Mouse (Mus musculus) kidney, embryonic 14.5 days (tissue): ENCODE measurements around the gene Add3. TPM values are rescaled to one million over a fixed set of nuclear protein-coding genes. Genes with fewer than 3 reads are reported as not detected.

Experiments used
- ATAC-seq: fragments of 200-750 bp; cut with Nextera tagmentation; 2 replicates; pipeline ENCODE4 v1.8.0; 2017; ENCODE audit warnings: moderate number of reproducible peaks, mild to moderate bottlenecking, moderate TSS enrichment, moderate library complexity; ENCODE audit not compliant: low FRiP score, low TSS enrichment
- H3K27ac ChIP-seq: fragments of 300-500 bp; sonication (generic); 2 replicates; pipeline ENCODE4 v1.5.1; 2014; ENCODE audit warnings: low read depth, mild to moderate bottlenecking, low read length, moderate library complexity, mixed read lengths
- H3K27me3 ChIP-seq: fragments of 300-500 bp; sonication (generic); 2 replicates; pipeline ENCODE4 v1.6.1; 2014; ENCODE audit warnings: mild to moderate bottlenecking, low read length; ENCODE audit not compliant: control insufficient read depth, insufficient read depth
- H3K36me3 ChIP-seq: fragments of 300-500 bp; sonication (generic); 2 replicates; pipeline ENCODE4 v1.6.1; 2014; ENCODE audit warnings: low read length, mixed read lengths; ENCODE audit not compliant: control insufficient read depth, insufficient read depth
- H3K4me1 ChIP-seq: fragments of 300-500 bp; sonication (generic); 2 replicates; pipeline ENCODE4 v1.6.1; 2014; ENCODE audit warnings: low read length, mixed read lengths; ENCODE audit not compliant: control insufficient read depth, insufficient read depth
- H3K4me2 ChIP-seq: fragments of 300-500 bp; sonication (generic); replicated peaks from 2 replicates; pipeline ENCODE4 v1.6.1; 2014; ENCODE audit warnings: low read depth, mild to moderate bottlenecking, low read length
- H3K4me3 ChIP-seq: fragments of 300-500 bp; sonication (generic); 2 replicates; pipeline ENCODE4 v1.5.1; 2014; ENCODE audit warnings: mild to moderate bottlenecking, low read length
- H3K9ac ChIP-seq: fragments of 300-500 bp; sonication (generic); 2 replicates; pipeline ENCODE4 v1.6.1; 2014; ENCODE audit warnings: low read depth, mild to moderate bottlenecking, low read length, moderate library complexity
- H3K9me3 ChIP-seq: fragments of 300-500 bp; sonication (generic); 2 replicates; pipeline ENCODE4 v1.6.1; 2016; ENCODE audit warnings: low read length; ENCODE audit not compliant: control insufficient read depth
- WGBS: fragments of 180-500 bp; shearing (Covaris S2); extraction: QIAGEN DNeasy Blood & Tissue Kit; methylation state at CpG from one replicate; pipeline ENCODE4 v1.1.7; 2014; 5-methylcytosine and 5-hydroxymethylcytosine counted together
- polyA plus RNA-seq: library from polyadenylated mRNA; unstranded; fragments of >200 nt; fragmentation: Nextera tagmentation; extraction: Ambion mirVana; gene quantifications from 2 replicates; pipeline ENCODE4 v1.2.1, GENCODE M21; 2014

Add3 gene
- polyA plus RNA-seq, 1 experiment from 2014 or later: 76.1 TPM

DNA sequence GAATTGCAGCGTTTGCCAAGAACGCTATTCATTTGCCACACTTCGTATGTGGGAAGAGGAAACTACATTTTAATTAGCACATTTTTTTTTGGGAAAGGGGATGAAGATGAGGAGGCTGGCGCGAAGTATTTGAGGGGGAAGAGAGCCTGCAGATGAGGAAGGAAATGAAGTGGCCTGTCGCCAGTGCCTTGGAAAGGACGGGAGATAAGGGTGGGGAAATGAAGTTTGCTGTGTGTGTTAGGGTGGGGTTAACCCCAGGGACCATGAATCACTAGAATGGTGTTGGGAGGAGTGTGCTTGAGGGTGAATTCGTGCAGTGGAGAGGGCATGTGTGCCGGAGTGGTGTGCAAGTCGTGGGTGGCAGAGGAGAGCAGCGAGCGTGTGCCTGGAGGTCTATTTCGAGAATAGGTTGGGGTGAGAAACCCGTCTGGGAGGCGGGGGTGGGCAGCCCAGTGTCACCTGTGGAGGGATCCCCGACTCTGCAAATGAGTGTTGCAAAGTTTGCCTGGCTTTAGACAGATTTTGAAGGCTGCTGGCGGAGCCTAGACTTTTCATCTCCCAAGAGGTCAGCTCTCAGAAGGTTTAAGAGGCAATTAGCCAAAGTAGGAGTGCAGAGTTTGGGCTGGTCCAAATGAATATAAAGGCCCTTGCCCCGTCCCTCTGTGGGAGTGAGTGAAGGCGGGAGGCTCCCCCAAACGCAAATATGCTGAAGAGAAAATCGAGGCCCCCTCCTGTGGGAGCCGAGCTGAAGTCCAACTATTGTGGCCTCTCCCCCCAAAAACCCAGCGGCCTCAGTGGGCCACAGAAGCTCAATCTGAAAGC, 1.2 kb downstream of the Add3 start:
- peak overlapping the region; percentile 69 for H3K9ac ChIP-seq
- peak overlapping the region; percentile 91 for H3K27ac ChIP-seq
- peak overlapping the region; percentile 61 for H3K4me2 ChIP-seq
- H3K36me3 ChIP-seq: no peaks in the 10 kb centered on the region
- 1% methylated on average over 23 of the region's 23 CpGs for WGBS
- no peaks in the 10 kb centered on the region for H3K27me3 ChIP-seq
- H3K9me3 ChIP-seq: no peaks in the 10 kb centered on the region
- peak; percentile 14 for ATAC-seq
- H3K4me3 ChIP-seq: peak overlapping the region; percentile 96
- peaks cover 12% of the 10 kb centered on the region for H3K4me1 ChIP-seq

GRCm38 (mm10) chr19:53142190-53143107, 2.2 kb downstream of the Add3 start:
- Histone ChIP-seq H3K4me3 (peak overlapping the region; percentile 96), H3K9me3 (no peaks in the 10 kb centered on the region), H3K36me3 (no peaks in the 10 kb centered on the region), H3K4me2 (peak overlapping the region; percentile 77), H3K9ac (peak overlapping the region; percentile 94), H3K27ac (peak overlapping the region; percentile 91), H3K27me3 (no peaks in the 10 kb centered on the region), H3K4me1 (peaks cover 12% of the 10 kb centered on the region)
- peak; percentile 96 for ATAC-seq
- WGBS: under 1% methylated on average over 79 of the region's 84 CpGs

DNA sequence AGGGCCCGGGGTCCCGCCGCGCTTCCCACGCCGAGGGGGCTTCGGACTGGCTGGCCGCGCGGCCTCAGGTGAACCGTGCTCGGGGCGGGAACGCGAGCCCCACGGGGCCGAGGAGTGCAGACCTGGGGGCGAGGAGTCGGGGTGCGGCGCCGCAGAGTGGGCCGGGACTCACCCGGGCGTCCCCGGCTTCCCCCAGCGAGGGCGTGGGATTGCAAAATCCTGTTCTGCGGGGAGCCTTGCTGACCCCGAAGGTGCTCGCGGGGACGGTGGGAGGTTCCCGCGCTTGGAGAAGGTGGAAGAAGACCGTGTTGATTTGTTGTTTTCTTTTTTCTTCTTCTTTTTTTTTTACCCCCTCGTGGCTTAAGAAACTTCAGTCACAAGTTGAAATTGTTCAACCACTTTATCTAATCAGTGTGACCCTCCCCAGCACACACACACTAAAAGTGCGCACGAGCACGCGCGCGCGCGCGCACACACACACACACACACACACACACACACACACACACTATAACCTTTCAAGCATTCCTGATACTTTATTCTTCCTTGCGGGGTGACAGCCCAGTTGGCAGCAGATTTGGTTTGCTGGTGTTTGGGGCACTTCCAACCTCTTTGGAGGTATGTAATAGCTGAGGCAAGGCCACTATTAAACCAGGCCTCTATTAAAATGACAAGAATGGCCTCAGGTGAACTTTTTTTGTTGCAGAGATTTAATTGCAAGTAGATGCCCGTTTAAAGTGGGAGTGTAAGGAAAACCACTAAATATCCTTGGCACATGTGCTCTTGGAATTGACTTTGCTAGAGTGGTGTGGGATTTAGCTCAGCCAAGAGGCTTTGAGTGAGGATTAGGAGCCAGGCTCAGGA, 3.1 kb downstream of the Add3 start:
- peaks cover 12% of the 10 kb centered on the region for H3K4me1 ChIP-seq

DNA sequence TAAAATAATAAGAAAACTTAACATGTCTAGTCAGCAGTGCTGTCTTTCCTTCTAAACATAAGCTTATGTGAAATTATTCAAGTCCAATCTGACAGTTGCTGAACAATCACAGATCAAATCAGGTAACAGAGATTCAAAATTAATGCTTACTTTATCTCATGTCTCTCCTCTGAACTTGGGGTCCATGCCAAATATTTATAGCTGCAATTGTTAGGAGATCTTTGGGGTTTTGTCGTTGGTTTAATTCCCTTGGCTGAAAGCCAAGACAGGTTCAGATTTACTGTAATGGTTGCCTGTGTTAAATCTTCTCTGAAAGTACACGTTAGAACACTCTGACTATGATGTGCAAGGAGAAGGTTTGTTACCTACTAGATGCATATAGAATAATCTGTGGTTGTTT, 4.8 kb downstream of the Add3 start:
- peaks cover 17% of the 10 kb centered on the region for H3K4me1 ChIP-seq
- ATAC-seq: no peak

More for the DNA sequence above, 3.1 kb downstream of the Add3 start:
- Histone ChIP-seq H3K4me2 (peak overlapping the region; percentile 77), H3K27me3 (no peaks in the 10 kb centered on the region), H3K36me3 (no peaks in the 10 kb centered on the region), H3K9me3 (no peaks in the 10 kb centered on the region), H3K9ac (peak overlapping the region; percentile 94), H3K27ac (peak overlapping the region; percentile 63; the same call in 1 of the 2 replicates), H3K4me3 (peak overlapping the region; percentile 96)
- ATAC-seq: no peak
- under 1% methylated on average over 47 of the region's 48 CpGs for WGBS

DNA sequence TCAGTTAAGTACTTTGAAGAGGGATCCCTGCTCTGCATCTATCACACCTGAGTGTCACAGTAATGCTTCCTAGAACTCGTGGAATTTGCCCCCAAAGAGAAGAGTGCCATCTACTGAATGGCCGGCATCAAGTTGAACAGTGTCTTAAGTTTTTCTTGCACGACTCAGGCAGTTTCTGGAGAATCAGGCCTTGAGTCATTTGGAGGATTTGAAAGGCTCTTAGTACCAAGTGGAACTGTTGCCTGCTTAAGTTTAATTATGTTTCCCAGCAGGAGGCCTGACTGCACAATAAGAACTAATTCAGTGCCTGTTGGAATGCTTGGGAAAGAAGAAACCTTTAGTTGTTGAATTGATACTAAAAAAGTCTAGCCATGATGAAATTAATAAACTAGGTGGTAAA, 9.1 kb downstream of the Add3 start:
- Histone ChIP-seq H3K27ac (no peak overlapping the region), H3K4me2 (no peak overlapping the region), H3K9me3 (no peaks in the 10 kb centered on the region), H3K4me1 (peaks cover 13% of the 10 kb centered on the region), H3K4me3 (no peak overlapping the region), H3K36me3 (no peaks in the 10 kb centered on the region), H3K9ac (no peak overlapping the region), H3K27me3 (no peaks in the 10 kb centered on the region)
- no peak for ATAC-seq
- 50% methylated on average over 3 of the region's 3 CpGs for WGBS

More for the DNA sequence above, 4.8 kb downstream of the Add3 start:
- peak overlapping the region; percentile 77; the same call in 1 of the 2 replicates for H3K4me2 ChIP-seq
- 4% methylated on average over 2 of the region's 2 CpGs for WGBS
- no peak overlapping the region for H3K4me3 ChIP-seq
- H3K9ac ChIP-seq: no peak overlapping the region
- no peaks in the 10 kb centered on the region for H3K36me3 ChIP-seq
- no peaks in the 10 kb centered on the region for H3K9me3 ChIP-seq
- H3K27me3 ChIP-seq: no peaks in the 10 kb centered on the region
- H3K27ac ChIP-seq: no peak overlapping the region

DNA sequence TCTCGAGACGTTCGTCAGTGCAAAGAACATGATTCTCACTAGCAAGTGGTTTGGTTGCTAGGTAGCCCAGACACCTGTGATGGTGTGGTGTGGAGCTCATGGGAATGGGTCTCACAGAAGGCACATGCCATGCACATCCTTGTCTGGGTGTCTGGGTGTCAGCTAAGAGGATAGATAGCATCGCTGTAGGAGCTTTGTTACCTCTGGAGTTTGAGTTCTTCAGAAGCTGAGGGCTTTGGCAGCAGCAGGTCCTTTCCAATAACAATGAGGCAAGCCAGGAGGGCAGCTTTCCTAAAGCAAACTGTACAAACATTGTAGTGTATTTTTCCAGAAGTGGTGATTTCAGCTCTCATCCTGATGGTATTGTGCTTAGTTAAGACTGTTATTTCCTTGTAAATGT, 12.2 kb downstream of the Add3 start:
- Histone ChIP-seq H3K9ac (no peak overlapping the region), H3K9me3 (no peaks in the 10 kb centered on the region), H3K4me1 (0 out of 2 replicates have a peak, but pooled peaks cover 5% of the 10 kb centered on the region), H3K4me2 (no peak overlapping the region), H3K4me3 (no peak overlapping the region), H3K36me3 (no peaks in the 10 kb centered on the region), H3K27me3 (no peaks in the 10 kb centered on the region), H3K27ac (no peak overlapping the region)
- no peak for ATAC-seq
- 94% methylated on average over 4 of the region's 4 CpGs for WGBS

GRCm38 (mm10) chr19:53153096-53153495, 12.9 kb downstream of the Add3 start:
- Histone ChIP-seq H3K4me2 (no peak overlapping the region), H3K27ac (no peak overlapping the region), H3K4me1 (0 out of 2 replicates have a peak, but pooled peaks cover 5% of the 10 kb centered on the region), H3K4me3 (no peak overlapping the region), H3K9ac (no peak overlapping the region), H3K27me3 (no peaks in the 10 kb centered on the region), H3K36me3 (no peaks in the 10 kb centered on the region), H3K9me3 (no peaks in the 10 kb centered on the region)
- no peak for ATAC-seq
- 82% methylated on average over 4 of the region's 4 CpGs for WGBS

GRCm38 (mm10) chr19:53154156-53154555, 13.9 kb downstream of the Add3 start:
- Histone ChIP-seq H3K4me3 (no peak overlapping the region), H3K36me3 (no peaks in the 10 kb centered on the region), H3K9me3 (no peaks in the 10 kb centered on the region), H3K27ac (no peak overlapping the region), H3K27me3 (no peaks in the 10 kb centered on the region), H3K4me2 (no peak overlapping the region), H3K4me1 (0 out of 2 replicates have a peak, but pooled peaks cover 5% of the 10 kb centered on the region), H3K9ac (no peak overlapping the region)
- WGBS: 84% methylated on average over 3 of the region's 3 CpGs
- no peak for ATAC-seq
